In genomic region chr2:93956331-93956801, GRCm38 (mm10) we compare ENCODE assay signal across 8 mouse cellular contexts. TPM values are rescaled to one million over a fixed set of nuclear protein-coding genes. Genes with fewer than 3 reads are reported as not detected.
DNase-seq lines count a peak whose midpoint lies in the region; ATAC-seq and TF ChIP-seq lines count a peak whose summit lies in the region.

No protein-coding gene starts in this region.

- no peaks in the 10 kb centered on the region for H3K9me3 ChIP-seq in embryonic facial prominence, embryonic 11.5 days (replicated peaks; ENCODE audit: control insufficient read depth, low read length)
- no peaks in the 10 kb centered on the region for H3K9me3 ChIP-seq in limb, embryonic 14.5 days (ENCODE audit: control insufficient read depth, low read length)
- H3K9me3 ChIP-seq in midbrain, embryonic 14.5 days (ENCODE audit: control insufficient read depth, low read length): no peaks in the 10 kb centered on the region
- H3K9me3 ChIP-seq in stomach, embryonic 16.5 days (replicated peaks; ENCODE audit: control insufficient read depth, low read length): no peaks in the 10 kb centered on the region

- no peaks in the 10 kb centered on the region for H3K36me3 ChIP-seq in embryonic facial prominence, embryonic 11.5 days (replicated peaks; ENCODE audit: control insufficient read depth, insufficient read depth, low read depth, low read length)
- H3K36me3 ChIP-seq in limb, embryonic 14.5 days (ENCODE audit: control insufficient read depth, insufficient read depth, low read length): no peaks in the 10 kb centered on the region
- H3K36me3 ChIP-seq in midbrain, embryonic 14.5 days (ENCODE audit: control insufficient read depth, insufficient read depth, low read length): no peaks in the 10 kb centered on the region
- H3K36me3 ChIP-seq in stomach, embryonic 16.5 days (ENCODE audit: control insufficient read depth, insufficient read depth, low read length): no peaks in the 10 kb centered on the region

- peak; percentile 57 for DNase-seq in layer of hippocampus, adult 11-12 months (ENCODE audit: low spot score)
- no peak for DNase-seq in layer of hippocampus, adult 9-10 months (ENCODE audit: low spot score)
- DNase-seq in embryonic facial prominence, embryonic 11.5 days (ENCODE audit: low spot score): peak; percentile 65
- peak; percentile 41 for DNase-seq in heart, adult 8-10 months (ENCODE audit: low spot score)
- DNase-seq in kidney, adult 11 months: peak; percentile 26
- no peak for DNase-seq in limb, embryonic 14.5 days (ENCODE audit: low spot score)
- DNase-seq in midbrain, embryonic 14.5 days: peak; percentile 80

- H3K4me2 ChIP-seq in embryonic facial prominence, embryonic 11.5 days (ENCODE audit: low read depth, low read length): peak overlapping the region; percentile 96
- H3K4me2 ChIP-seq in limb, embryonic 14.5 days (replicated peaks; ENCODE audit: low read depth, low read length, severe bottlenecking): peak overlapping the region; percentile 97
- peak overlapping the region; percentile 99 for H3K4me2 ChIP-seq in midbrain, embryonic 14.5 days (ENCODE audit: low read length)
- H3K4me2 ChIP-seq in stomach, embryonic 16.5 days (ENCODE audit: low read depth, low read length): peak overlapping the region; percentile 61

- H3K4me1 ChIP-seq in embryonic facial prominence, embryonic 11.5 days (ENCODE audit: control insufficient read depth, insufficient read depth, low read length): no peaks in the 10 kb centered on the region; the same call in 1 of the 2 replicates
- H3K4me1 ChIP-seq in limb, embryonic 14.5 days (ENCODE audit: control insufficient read depth, insufficient read depth, low read length): 0 out of 2 replicates have a peak, but pooled peaks cover 2% of the 10 kb centered on the region
- H3K4me1 ChIP-seq in midbrain, embryonic 14.5 days (ENCODE audit: control insufficient read depth, insufficient read depth, low read length): peaks cover 12% of the 10 kb centered on the region
- 0 out of 2 replicates have a peak, but pooled peaks cover 13% of the 10 kb centered on the region for H3K4me1 ChIP-seq in stomach, embryonic 16.5 days (ENCODE audit: control insufficient read depth, insufficient read depth, low read length)

- peak; percentile 45; the same call in 1 of the 2 replicates for ATAC-seq in embryonic facial prominence, embryonic 11.5 days (replicated peaks; ENCODE audit: insufficient number of reproducible peaks, low FRiP score, low TSS enrichment, low read depth)
- ATAC-seq in limb, embryonic 14.5 days (ENCODE audit: low FRiP score, low read depth): peak; percentile 58
- ATAC-seq in midbrain, embryonic 14.5 days (ENCODE audit: low FRiP score, low TSS enrichment): peak; percentile 47
- ATAC-seq in stomach, embryonic 16.5 days (ENCODE audit: insufficient read depth, low FRiP score): peak; percentile 44; the same call in 1 of the 2 replicates

- peaks cover 26% of the 10 kb centered on the region for H3K27me3 ChIP-seq in embryonic facial prominence, embryonic 11.5 days (ENCODE audit: control insufficient read depth, insufficient read depth, low read length)
- H3K27me3 ChIP-seq in limb, embryonic 14.5 days (ENCODE audit: control insufficient read depth, insufficient read depth, low read length): peaks cover 52% of the 10 kb centered on the region
- peaks cover 22% of the 10 kb centered on the region; the same call in 1 of the 2 replicates for H3K27me3 ChIP-seq in midbrain, embryonic 14.5 days (ENCODE audit: control insufficient read depth, insufficient read depth, low read length)
- H3K27me3 ChIP-seq in stomach, embryonic 16.5 days (ENCODE audit: control insufficient read depth, insufficient read depth, low read length): peaks cover 26% of the 10 kb centered on the region

- WGBS in embryonic facial prominence, embryonic 11.5 days: under 1% methylated on average over 36 of the region's 44 CpGs
- WGBS in limb, embryonic 14.5 days: 8% methylated on average over 24 of the region's 44 CpGs
- under 1% methylated on average over 44 of the region's 44 CpGs for WGBS in midbrain, embryonic 14.5 days
- under 1% methylated on average over 44 of the region's 44 CpGs for WGBS in stomach, embryonic 16.5 days

- H3K4me3 ChIP-seq in embryonic facial prominence, embryonic 11.5 days (ENCODE audit: low read depth, low read length): peak overlapping the region; percentile 60
- peak overlapping the region; percentile 54 for H3K4me3 ChIP-seq in limb, embryonic 14.5 days (replicated peaks; ENCODE audit: low read length)
- H3K4me3 ChIP-seq in midbrain, embryonic 14.5 days (replicated peaks; ENCODE audit: low read depth, low read length): peak overlapping the region; percentile 59
- H3K4me3 ChIP-seq in stomach, embryonic 16.5 days (replicated peaks; ENCODE audit: low read length): peak overlapping the region; percentile 62

- no peak overlapping the region; the same call in 1 of the 2 replicates for H3K27ac ChIP-seq in embryonic facial prominence, embryonic 11.5 days (replicated peaks; ENCODE audit: low read depth, low read length)
- H3K27ac ChIP-seq in limb, embryonic 14.5 days (replicated peaks; ENCODE audit: low read depth, low read length): no peak overlapping the region
- H3K27ac ChIP-seq in midbrain, embryonic 14.5 days (replicated peaks; ENCODE audit: low read depth, low read length): peak overlapping the region; percentile 55
- H3K27ac ChIP-seq in stomach, embryonic 16.5 days (ENCODE audit: low read length): peak overlapping the region; percentile 88

- no peak for TF ChIP-seq POLR2A in limb, embryonic 14.5 days (IDR thresholded peaks at IDR 0.05; ENCODE audit: borderline replicate concordance, extremely low read depth, insufficient read depth, insufficient read length)

- peak overlapping the region; percentile 56 for H3K9ac ChIP-seq in embryonic facial prominence, embryonic 11.5 days (replicated peaks; ENCODE audit: low read length)
- H3K9ac ChIP-seq in limb, embryonic 14.5 days (ENCODE audit: low read depth, low read length, severe bottlenecking): peak overlapping the region; percentile 57
- H3K9ac ChIP-seq in midbrain, embryonic 14.5 days (replicated peaks; ENCODE audit: low read length): peak overlapping the region; percentile 72
- H3K9ac ChIP-seq in stomach, embryonic 16.5 days (ENCODE audit: low read length): peak overlapping the region; percentile 80

RNA-seq across cellular contexts. Expression of gene Gm13889, which starts 0.6 kb away (rescaled TPM):
- polyA plus RNA-seq in embryonic facial prominence, embryonic 11.5 days (2014; fragmentation: Nextera tagmentation; extraction: Ambion mirVana): 3.9 and 4.6 TPM in 2 replicates
- 10 to 100 TPM in 1 of 4 experiments, 1 to 10 TPM in 3; 6.9 to 10.7 (median 8.7) TPM for total RNA-seq in heart, adult 8-10 months (2022)
- 7.7 and 8.3 TPM in 2 replicates for polyA plus RNA-seq in limb, embryonic 14.5 days (2012; rRNA removed)
- 4.9 and 5.7 TPM in 2 replicates for polyA plus RNA-seq in limb, embryonic 14.5 days (2014; fragmentation: Nextera tagmentation; extraction: Ambion mirVana)
- 6.2 TPM in 2 replicates for polyA plus RNA-seq in midbrain, embryonic 14.5 days (2014; fragmentation: Nextera tagmentation; extraction: Ambion mirVana)
- polyA plus RNA-seq in stomach, embryonic 16.5 days (2015; fragmentation: Nextera tagmentation; extraction: Ambion mirVana): 11.1 and 12.6 TPM in 2 replicates

RNA-seq across cellular contexts. Expression of gene Gm27027, which starts 39.8 kb away (rescaled TPM):
- polyA plus RNA-seq in embryonic facial prominence, embryonic 11.5 days (2014; fragmentation: Nextera tagmentation; extraction: Ambion mirVana): not detected in 2 replicates
- not detected for total RNA-seq in heart, adult 8-10 months (2022)
- not detected in 2 replicates for polyA plus RNA-seq in limb, embryonic 14.5 days (2012; rRNA removed)
- 0.43 TPM in 1 of 2 replicates, not detected in the other for polyA plus RNA-seq in limb, embryonic 14.5 days (2014; fragmentation: Nextera tagmentation; extraction: Ambion mirVana)
- not detected in 2 replicates for polyA plus RNA-seq in midbrain, embryonic 14.5 days (2014; fragmentation: Nextera tagmentation; extraction: Ambion mirVana)
- not detected in 2 replicates for polyA plus RNA-seq in stomach, embryonic 16.5 days (2015; fragmentation: Nextera tagmentation; extraction: Ambion mirVana)

RNA-seq across cellular contexts. Expression of gene Alkbh3, which starts 54.2 kb away (rescaled TPM):
- polyA plus RNA-seq in embryonic facial prominence, embryonic 11.5 days (2014; fragmentation: Nextera tagmentation; extraction: Ambion mirVana): 50.2 and 53.5 TPM in 2 replicates
- total RNA-seq in heart, adult 8-10 months (2022): 10 to 100 TPM; 50.2 to 61.7 (median 59.9) TPM
- polyA plus RNA-seq in limb, embryonic 14.5 days (2012; rRNA removed): 76.3 and 79.0 TPM in 2 replicates
- polyA plus RNA-seq in limb, embryonic 14.5 days (2014; fragmentation: Nextera tagmentation; extraction: Ambion mirVana): 76.2 and 79.8 TPM in 2 replicates
- 45.7 and 53.7 TPM in 2 replicates for polyA plus RNA-seq in midbrain, embryonic 14.5 days (2014; fragmentation: Nextera tagmentation; extraction: Ambion mirVana)
- 62.2 and 68.0 TPM in 2 replicates for polyA plus RNA-seq in stomach, embryonic 16.5 days (2015; fragmentation: Nextera tagmentation; extraction: Ambion mirVana)

Comparison
In these comparisons a context has a peak if more than half of its experiments do, and no peak if none do; other contexts are left out.
1. DNase-seq: peak in layer of hippocampus, adult 11-12 months (single experiment), embryonic facial prominence, embryonic 11.5 days (single experiment), heart, adult 8-10 months (single experiment), kidney, adult 11 months (single experiment) and midbrain, embryonic 14.5 days (single experiment); none in layer of hippocampus, adult 9-10 months (single experiment) and limb, embryonic 14.5 days (single experiment).
2. H3K27ac ChIP-seq: peak in midbrain, embryonic 14.5 days (single experiment) and stomach, embryonic 16.5 days (single experiment); none in embryonic facial prominence, embryonic 11.5 days (single experiment) and limb, embryonic 14.5 days (single experiment).
3. Peak in every context shown above with its lines, with median percentiles within 50 percentile points of each other: ATAC-seq, H3K4me2 ChIP-seq, H3K4me3 ChIP-seq and H3K9ac ChIP-seq.